Mouse (Mus musculus): Measurements from ENCODE around the gene Mucl1. TPM values are rescaled to one million over a fixed set of nuclear protein-coding genes. Genes with fewer than 3 reads are reported as not detected.
"Not testable (repeated sequence)": the region's sequence is repeated elsewhere in the genome, so short reads cannot be mapped to it uniquely, and the experiment has no call there.

Mucl1 gene
- total RNA-seq (2015) (not detected in 2 replicates), total RNA-seq (2017) (not detected in 2 replicates)

DNA sequence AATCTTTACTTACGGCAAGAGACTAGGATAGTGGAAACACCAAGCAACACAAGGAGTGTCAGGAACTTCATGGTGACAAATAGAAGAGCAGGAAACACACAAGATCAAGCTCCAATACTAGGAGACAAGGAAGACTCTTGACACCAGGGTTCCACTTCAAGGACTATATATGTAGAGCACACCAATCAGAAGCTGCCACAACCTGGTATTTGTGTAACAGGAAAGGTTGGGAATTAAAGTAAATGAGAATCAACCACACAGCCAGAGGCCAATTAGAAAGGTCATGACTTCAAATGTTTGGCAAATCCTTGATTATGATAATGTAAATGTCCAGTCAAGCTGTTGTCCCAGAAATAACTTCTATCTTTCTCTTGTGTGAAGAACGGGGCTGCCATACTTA, at the start of gene Mucl1:
TSS of gene Mucl1 (minus strand) at position 101 of the 400 bp plus-strand sequence.
- ATAC-seq (ENCODE audit: poor library complexity, severe bottlenecking), result no peak

DNA sequence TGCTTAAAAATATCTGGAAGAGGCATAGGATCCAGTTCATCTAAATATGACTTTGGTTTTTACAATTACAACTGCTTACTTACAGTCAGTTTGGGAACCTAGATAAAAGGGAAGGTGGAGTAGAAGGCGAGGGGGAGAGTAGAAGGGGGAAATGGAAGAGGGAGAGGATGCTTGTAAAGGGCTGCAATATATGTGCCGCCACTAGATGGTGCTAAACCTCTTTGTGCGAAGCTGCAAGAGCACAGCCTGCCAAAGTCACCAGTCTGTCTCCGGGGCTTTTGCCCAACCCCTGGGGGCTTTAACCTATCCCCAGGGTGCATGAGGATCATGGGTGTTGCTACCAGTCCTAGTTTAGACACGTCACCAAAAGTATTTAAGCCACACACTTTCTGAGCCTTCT, 11.6 kb upstream of the Mucl1 start:
- ATAC-seq (ENCODE audit: poor library complexity, severe bottlenecking), result peak; percentile 52

DNA sequence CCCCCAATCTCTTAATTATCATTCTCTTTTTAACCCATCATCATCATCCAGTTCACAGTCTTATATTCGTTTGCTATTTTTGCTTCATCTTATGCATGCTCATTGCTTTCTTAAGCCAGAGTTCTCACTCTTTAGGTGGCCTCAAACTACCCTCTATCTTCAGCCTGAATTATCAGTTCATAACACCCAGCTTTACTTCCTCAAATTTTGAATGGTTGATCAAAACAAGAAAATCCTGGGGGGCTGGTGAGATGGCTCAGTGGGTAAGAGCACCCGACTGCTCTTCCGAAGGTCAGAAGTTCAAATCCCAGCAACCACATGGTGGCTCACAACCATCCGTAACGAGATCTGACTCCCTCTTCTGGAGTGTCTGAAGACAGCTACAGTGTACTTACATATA, 38.4 kb downstream of the Mucl1 start:
- ATAC-seq (ENCODE audit: poor library complexity, severe bottlenecking), result not testable (repeated sequence)

Other genes starting within 250 kb of the Mucl1 start
- gene Ppp1r1a, start 217.5 kb downstream of the Mucl1 start, total RNA-seq (2015), result not detected in 2 replicates
- not detected in 2 replicates for gene Ppp1r1a, start 217.5 kb downstream of the Mucl1 start, total RNA-seq (2017)
- not detected in 2 replicates for gene Glycam1, start 190.4 kb downstream of the Mucl1 start, total RNA-seq (2015)
- gene Glycam1, start 190.4 kb downstream of the Mucl1 start, total RNA-seq (2017), result not detected in 2 replicates
- gene Mucl2, start 143.8 kb upstream of the Mucl1 start, total RNA-seq (2015), result not detected in 2 replicates
- gene Mucl2, start 143.8 kb upstream of the Mucl1 start, total RNA-seq (2017), result not detected in 2 replicates

Data from megakaryocyte, adult 5-6 weeks (primary cell).